ENCODE assay signal across 7 mouse cellular contexts in the genomic region with DNA sequence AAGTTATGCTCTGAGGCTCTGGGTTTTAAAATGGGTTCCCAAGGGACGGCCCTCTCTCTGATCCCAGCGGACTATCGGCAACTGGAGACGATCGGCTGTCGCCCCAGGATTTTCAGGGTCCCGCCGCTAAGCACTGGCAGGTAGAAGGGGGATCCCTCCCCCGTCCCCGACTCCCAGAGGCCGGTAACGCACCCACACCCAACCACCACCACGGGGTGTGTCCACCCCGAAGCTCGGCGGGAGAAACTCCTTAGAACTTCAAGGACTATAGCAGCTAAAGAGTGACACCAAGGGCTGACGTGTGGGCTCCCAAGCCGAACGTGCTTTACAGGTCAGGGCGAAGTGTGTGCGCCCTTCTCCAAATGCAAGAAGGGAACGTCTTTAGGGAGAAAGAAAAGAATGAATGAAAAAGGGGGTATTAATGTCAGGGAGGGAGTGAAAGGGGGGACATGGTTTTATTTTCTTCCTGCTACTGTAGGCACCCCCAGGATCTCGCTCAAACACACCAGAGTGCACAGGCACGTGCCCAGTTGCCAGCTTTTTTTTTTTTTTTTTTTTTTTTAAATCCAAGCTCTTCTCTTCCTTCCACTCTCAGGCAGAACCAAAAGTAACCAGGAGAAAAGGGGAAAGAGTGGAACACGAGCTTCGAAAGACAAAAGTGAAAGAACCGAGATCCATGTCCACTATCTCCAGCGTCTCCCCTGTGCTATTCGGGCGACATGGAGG. TPM values are rescaled to one million over a fixed set of nuclear protein-coding genes. Genes with fewer than 3 reads are reported as not detected.
DNase-seq lines count a peak whose midpoint lies in the region; ATAC-seq and TF ChIP-seq lines count a peak whose summit lies in the region.

No protein-coding gene starts in this region.

- H3K27ac ChIP-seq in forebrain, embryonic 16.5 days (ENCODE audit: low read length), result no peak overlapping the region
- H3K27ac ChIP-seq in liver, postnatal 0 days (ENCODE audit: low read depth), result no peak overlapping the region
- no peak overlapping the region for H3K27ac ChIP-seq in thymus, adult 2 months (ENCODE audit: control insufficient read depth, insufficient read depth, low read length)

- H3K9ac ChIP-seq in forebrain, embryonic 16.5 days (replicated peaks; ENCODE audit: low read depth, low read length), result no peak overlapping the region
- H3K9ac ChIP-seq in liver, postnatal 0 days (replicated peaks), result no peak overlapping the region

- H3K27me3 ChIP-seq in E14TG2a.4 (ENCODE audit: insufficient read depth, low read length), result peaks cover 96% of the 10 kb centered on the region
- peaks cover 58% of the 10 kb centered on the region for H3K27me3 ChIP-seq in forebrain, embryonic 16.5 days (replicated peaks; ENCODE audit: control insufficient read depth, insufficient read depth, low read length)
- H3K27me3 ChIP-seq in liver, postnatal 0 days (ENCODE audit: insufficient read depth, low read length), result peaks cover 99% of the 10 kb centered on the region
- H3K27me3 ChIP-seq in thymus, adult 2 months (ENCODE audit: control insufficient read depth, insufficient read depth, low read length), result peaks cover 42% of the 10 kb centered on the region

- WGBS in forebrain, embryonic 16.5 days, result under 1% methylated on average over 30 of the region's 30 CpGs
- WGBS in liver, postnatal 0 days (ENCODE audit: insufficient replicate concordance), result 2% methylated on average over 30 of the region's 30 CpGs
- WGBS in thymus, adult 2 months, result 4% methylated on average over 30 of the region's 30 CpGs

- no peak for TF ChIP-seq POLR2A in thymus, adult 2 months (IDR thresholded peaks at IDR 0.05; ENCODE audit: control insufficient read depth, extremely low read depth, insufficient read depth, low read length, poor library complexity)

- H3K4me1 ChIP-seq in E14TG2a.4 (replicated peaks; ENCODE audit: low read depth, low read length), result peaks cover 71% of the 10 kb centered on the region
- peaks cover 34% of the 10 kb centered on the region for H3K4me1 ChIP-seq in forebrain, embryonic 16.5 days (replicated peaks; ENCODE audit: control insufficient read depth, insufficient read depth, low read length)
- peaks cover 13% of the 10 kb centered on the region for H3K4me1 ChIP-seq in liver, postnatal 0 days (ENCODE audit: insufficient read depth)
- H3K4me1 ChIP-seq in thymus, adult 2 months (replicated peaks; ENCODE audit: control insufficient read depth, insufficient read depth, low read length), result peaks cover 6% of the 10 kb centered on the region

- TF ChIP-seq CTCF in E14TG2a.4 (conservative IDR thresholded peaks at IDR 0.05; ENCODE audit: low read length), result no peak
- no peak for TF ChIP-seq CTCF in liver, postnatal 0 days (IDR thresholded peaks at IDR 0.05; ENCODE audit: low read depth)
- no peak for TF ChIP-seq CTCF in thymus, adult 2 months (IDR thresholded peaks at IDR 0.05; ENCODE audit: borderline replicate concordance, control insufficient read depth, extremely low read depth, insufficient read depth, low read length, poor library complexity)

- DNase-seq in 3T3-L1 (ENCODE audit: low read depth, low spot score), result peak; percentile 69
- no peak for DNase-seq in liver, postnatal 0 days
- DNase-seq in thymus, adult 2 months, result no peak
- no peak for DNase-seq in frontal cortex, postnatal 10 days (ENCODE audit: low spot score in 2 of 2)
- DNase-seq in left cerebral cortex, adult 8-10 months (ENCODE audit: low spot score in 2 of 2), result no peak

- TF ChIP-seq EP300 in liver, postnatal 0 days (IDR thresholded peaks at IDR 0.05; ENCODE audit: low read depth), result no peak

- peaks cover 10% of the 10 kb centered on the region for H3K9me3 ChIP-seq in E14TG2a.4 (ENCODE audit: low read length)
- H3K9me3 ChIP-seq in forebrain, embryonic 16.5 days (ENCODE audit: control insufficient read depth, low read length), result no peaks in the 10 kb centered on the region
- no peaks in the 10 kb centered on the region for H3K9me3 ChIP-seq in liver, postnatal 0 days (ENCODE audit: low read length)

- peak overlapping the region; percentile 76 for H3K4me3 ChIP-seq in E14TG2a.4 (replicated peaks; ENCODE audit: low read length)
- H3K4me3 ChIP-seq in forebrain, embryonic 16.5 days (replicated peaks; ENCODE audit: low read length), result peak overlapping the region; percentile 29
- peak overlapping the region; percentile 24 for H3K4me3 ChIP-seq in liver, postnatal 0 days (ENCODE audit: low read depth, low read length)
- no peak overlapping the region; the same call in 1 of the 2 replicates for H3K4me3 ChIP-seq in thymus, adult 2 months (ENCODE audit: control insufficient read depth, insufficient read depth, low read length)

- H3K36me3 ChIP-seq in E14TG2a.4 (ENCODE audit: insufficient read depth, low read length), result no peaks in the 10 kb centered on the region
- no peaks in the 10 kb centered on the region for H3K36me3 ChIP-seq in forebrain, embryonic 16.5 days (ENCODE audit: control insufficient read depth, insufficient read depth)
- no peaks in the 10 kb centered on the region for H3K36me3 ChIP-seq in liver, postnatal 0 days (replicated peaks; ENCODE audit: insufficient read depth, low read length)
- no peaks in the 10 kb centered on the region for H3K36me3 ChIP-seq in thymus, adult 2 months (ENCODE audit: control insufficient read depth, insufficient read depth, low read length)

- peak overlapping the region; percentile 43 for H3K4me2 ChIP-seq in forebrain, embryonic 16.5 days (ENCODE audit: low read length)
- peak overlapping the region; percentile 38 for H3K4me2 ChIP-seq in liver, postnatal 0 days (ENCODE audit: low read depth, low read length)

- ATAC-seq in forebrain, embryonic 16.5 days, result no peak
- ATAC-seq in liver, postnatal 0 days, result no peak

RNA-seq across cellular contexts. Expression of a gene that starts 5.2 kb away (rescaled TPM):
- 0.41 and 0.55 TPM in 2 replicates for polyA plus RNA-seq in forebrain, embryonic 16.5 days (2015; fragmentation: Nextera tagmentation; extraction: Ambion mirVana)
- not detected in 2 replicates for polyA plus RNA-seq in liver, postnatal 0 days (2015; fragmentation: Nextera tagmentation; extraction: Ambion mirVana)
- polyA plus RNA-seq in thymus, adult 2 months (2012; rRNA removed), result 2.0 and 2.2 TPM in 2 replicates
- 1 to 10 TPM in 1 of 4 experiments, under 1 TPM in 3; 0.58 to 1.1 (median 0.60) TPM for total RNA-seq in left cerebral cortex, adult 8-10 months (2022)
